Mouse (Mus musculus) neural tube, embryonic 14.5 days (tissue): ENCODE data around the gene Tbc1d30. TPM values are rescaled to one million over a fixed set of nuclear protein-coding genes. Genes with fewer than 3 reads are reported as not detected.

Source experiments
- ATAC-seq: fragments of 200-750 bp; cut with Nextera tagmentation; 2 replicates; pipeline ENCODE4 v1.8.0; 2017; ENCODE audit warnings: low read depth, mild to moderate bottlenecking, moderate TSS enrichment, moderate library complexity
- H3K27ac ChIP-seq: fragments of 300-500 bp; sonication (generic); 2 replicates; pipeline ENCODE4 v1.5.1; 2014; ENCODE audit warnings: low read depth, mild to moderate bottlenecking, control low read depth, low read length, moderate library complexity, mixed read lengths
- H3K27me3 ChIP-seq: fragments of 300-500 bp; sonication (generic); 2 replicates; pipeline ENCODE4 v1.6.1; 2014; ENCODE audit warnings: low read length; ENCODE audit not compliant: control insufficient read depth, insufficient read depth
- H3K36me3 ChIP-seq: fragments of 300-500 bp; sonication (generic); 2 replicates; pipeline ENCODE4 v1.6.1; 2014; ENCODE audit warnings: low read length, mixed read lengths; ENCODE audit not compliant: control insufficient read depth, insufficient read depth
- H3K4me1 ChIP-seq: fragments of 300-500 bp; sonication (generic); 2 replicates; pipeline ENCODE4 v1.6.1; 2014; ENCODE audit warnings: low read length; ENCODE audit not compliant: control insufficient read depth, insufficient read depth
- H3K4me2 ChIP-seq: fragments of 300-500 bp; sonication (generic); 2 replicates; pipeline ENCODE4 v1.6.1; 2014; ENCODE audit warnings: mild to moderate bottlenecking, low read depth, low read length, control low read depth
- H3K4me3 ChIP-seq: fragments of 300-500 bp; sonication (generic); 2 replicates; pipeline ENCODE4 v1.5.1; 2014; ENCODE audit warnings: low read depth, low read length, control low read depth, mixed read lengths
- H3K9ac ChIP-seq: fragments of 300-500 bp; sonication (generic); replicated peaks from 2 replicates; pipeline ENCODE4 v1.6.1; 2014; ENCODE audit warnings: low read depth, mild to moderate bottlenecking, control low read depth, low read length, mixed read lengths
- H3K9me3 ChIP-seq: fragments of 300-500 bp; sonication (generic); 2 replicates; pipeline ENCODE4 v1.6.1; 2016; ENCODE audit warnings: low read length; ENCODE audit not compliant: control insufficient read depth
- WGBS: fragments of 180-500 bp; shearing (Covaris S2); extraction: QIAGEN DNeasy Blood & Tissue Kit; methylation state at CpG from one replicate; pipeline ENCODE4 v1.1.7; 2014; 5-methylcytosine and 5-hydroxymethylcytosine counted together
- polyA plus RNA-seq: library from polyadenylated mRNA; unstranded; fragments of >200 nt; fragmentation: Nextera tagmentation; extraction: Ambion mirVana; gene quantifications from 2 replicates; pipeline ENCODE4 v1.2.1, GENCODE M21; 2014

The Tbc1d30 gene
- polyA plus RNA-seq, 1 experiment from 2014 or later: 31.4 TPM

GRCm38 (mm10) chr10:121238551-121238950 lies 112.5 kb downstream of the Tbc1d30 start:
- no peak overlapping the region for H3K4me2 ChIP-seq
- H3K36me3 ChIP-seq: no peaks in the 10 kb centered on the region
- H3K9me3 ChIP-seq: no peaks in the 10 kb centered on the region
- H3K4me1 ChIP-seq: no peaks in the 10 kb centered on the region
- H3K27ac ChIP-seq: no peak overlapping the region
- 50% methylated on average over 16 of the region's 16 CpGs for WGBS
- no peak overlapping the region for H3K9ac ChIP-seq
- no peaks in the 10 kb centered on the region for H3K27me3 ChIP-seq
- no peak for ATAC-seq
- H3K4me3 ChIP-seq: no peak overlapping the region

GRCm38 (mm10) chr10:121237377-121237776 lies 113.7 kb downstream of the Tbc1d30 start:
- H3K9ac ChIP-seq: no peak overlapping the region
- no peaks in the 10 kb centered on the region for H3K4me1 ChIP-seq
- no peaks in the 10 kb centered on the region for H3K9me3 ChIP-seq
- H3K4me3 ChIP-seq: no peak overlapping the region
- no peaks in the 10 kb centered on the region for H3K36me3 ChIP-seq
- H3K27ac ChIP-seq: no peak overlapping the region
- no peak for ATAC-seq
- no peak overlapping the region for H3K4me2 ChIP-seq
- 81% methylated on average over 5 of the region's 5 CpGs for WGBS
- H3K27me3 ChIP-seq: no peaks in the 10 kb centered on the region

DNA sequence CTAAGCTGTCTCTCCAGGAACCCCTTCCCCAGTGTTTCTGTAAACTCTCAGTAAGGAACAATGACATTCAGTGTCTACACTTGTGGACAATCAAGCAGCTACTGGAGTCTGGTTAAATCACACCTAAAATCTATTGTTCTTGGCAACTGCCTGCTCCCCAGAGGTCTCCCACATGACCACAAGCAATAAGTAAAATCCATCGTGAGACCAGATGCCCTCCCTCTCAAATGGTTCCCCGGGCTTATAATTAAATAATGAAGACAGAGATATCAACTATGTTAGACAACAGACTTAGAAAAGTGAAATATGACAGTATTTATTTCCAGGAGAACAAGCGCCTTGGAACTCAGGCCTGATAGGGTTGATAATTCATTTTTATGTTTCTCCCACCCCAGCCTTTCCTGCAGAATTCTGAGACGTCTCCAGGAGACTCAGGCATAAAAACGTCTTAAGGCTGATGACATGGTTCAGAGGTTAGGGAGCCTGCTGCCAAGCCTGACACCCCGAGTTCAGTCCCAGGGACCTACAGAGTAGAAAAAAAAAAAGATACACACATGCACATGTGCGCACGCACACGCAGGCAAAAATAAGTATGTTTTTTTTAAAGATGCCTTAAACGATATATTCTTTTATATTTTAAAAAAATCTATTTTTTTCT lies 115.8 kb downstream of the Tbc1d30 start:
- no peaks in the 10 kb centered on the region for H3K36me3 ChIP-seq
- no peak overlapping the region for H3K4me3 ChIP-seq
- H3K4me1 ChIP-seq: no peaks in the 10 kb centered on the region
- H3K9ac ChIP-seq: no peak overlapping the region
- no peak for ATAC-seq
- 57% methylated on average over 10 of the region's 10 CpGs for WGBS
- no peak overlapping the region for H3K27ac ChIP-seq
- H3K9me3 ChIP-seq: no peaks in the 10 kb centered on the region
- no peak overlapping the region for H3K4me2 ChIP-seq
- no peaks in the 10 kb centered on the region for H3K27me3 ChIP-seq

- no peaks in the 10 kb centered on the region for H3K4me1 ChIP-seq
- no peak for ATAC-seq
- no peaks in the 10 kb centered on the region for H3K36me3 ChIP-seq
- H3K9me3 ChIP-seq: no peaks in the 10 kb centered on the region
- no peak overlapping the region for H3K4me3 ChIP-seq
- H3K4me2 ChIP-seq: no peak overlapping the region
- H3K27me3 ChIP-seq: no peaks in the 10 kb centered on the region
- no peak overlapping the region for H3K27ac ChIP-seq
- WGBS: 63% methylated on average over 3 of the region's 3 CpGs
- no peak overlapping the region for H3K9ac ChIP-seq
Observed at GRCm38 (mm10) chr10:121234476-121234875, 116.6 kb downstream of the Tbc1d30 start.

GRCm38 (mm10) chr10:121228422-121228953 lies 122.6 kb downstream of the Tbc1d30 start:
- no peak for ATAC-seq
- H3K9ac ChIP-seq: no peak overlapping the region
- H3K4me1 ChIP-seq: no peaks in the 10 kb centered on the region
- no peaks in the 10 kb centered on the region for H3K27me3 ChIP-seq
- no peak overlapping the region for H3K27ac ChIP-seq
- H3K4me3 ChIP-seq: no peak overlapping the region
- H3K9me3 ChIP-seq: no peaks in the 10 kb centered on the region
- no peaks in the 10 kb centered on the region for H3K36me3 ChIP-seq
- WGBS: 75% methylated on average over 15 of the region's 15 CpGs
- H3K4me2 ChIP-seq: no peak overlapping the region

DNA sequence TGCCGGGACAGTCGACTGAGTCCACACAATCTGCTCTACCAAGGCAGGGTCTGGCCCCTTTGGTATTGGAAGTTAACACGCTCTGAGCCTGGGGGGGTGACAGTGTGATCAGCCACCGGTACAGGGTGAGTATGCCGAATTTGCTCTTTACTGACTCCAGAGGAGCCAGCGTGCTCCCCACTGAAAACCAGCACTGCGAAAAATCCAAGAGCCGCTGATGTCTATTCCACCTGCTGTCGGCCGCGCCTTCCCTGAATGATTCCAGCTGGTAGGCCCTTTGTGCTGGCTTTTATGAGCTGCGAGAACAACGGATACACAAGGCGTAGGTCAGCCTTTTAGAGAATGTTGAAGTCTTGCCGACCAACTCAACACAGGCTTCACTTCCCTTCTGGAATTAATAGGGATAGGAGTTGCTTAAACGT lies 123.1 kb downstream of the Tbc1d30 start:
- no peak for ATAC-seq
- Histone ChIP-seq H3K4me1 (no peaks in the 10 kb centered on the region), H3K4me3 (no peak overlapping the region), H3K4me2 (no peak overlapping the region), H3K9ac (no peak overlapping the region), H3K27ac (no peak overlapping the region), H3K36me3 (no peaks in the 10 kb centered on the region), H3K9me3 (no peaks in the 10 kb centered on the region), H3K27me3 (no peaks in the 10 kb centered on the region)
- 39% methylated on average over 16 of the region's 16 CpGs for WGBS

GRCm38 (mm10) chr10:121227403-121227802 lies 123.7 kb downstream of the Tbc1d30 start:
- H3K4me1 ChIP-seq: no peaks in the 10 kb centered on the region
- no peaks in the 10 kb centered on the region for H3K36me3 ChIP-seq
- no peak overlapping the region for H3K4me2 ChIP-seq
- H3K27me3 ChIP-seq: no peaks in the 10 kb centered on the region
- H3K9me3 ChIP-seq: no peaks in the 10 kb centered on the region
- H3K4me3 ChIP-seq: no peak overlapping the region
- no peak for ATAC-seq
- no peak overlapping the region for H3K27ac ChIP-seq
- H3K9ac ChIP-seq: no peak overlapping the region
- 74% methylated on average over 5 of the region's 5 CpGs for WGBS

DNA sequence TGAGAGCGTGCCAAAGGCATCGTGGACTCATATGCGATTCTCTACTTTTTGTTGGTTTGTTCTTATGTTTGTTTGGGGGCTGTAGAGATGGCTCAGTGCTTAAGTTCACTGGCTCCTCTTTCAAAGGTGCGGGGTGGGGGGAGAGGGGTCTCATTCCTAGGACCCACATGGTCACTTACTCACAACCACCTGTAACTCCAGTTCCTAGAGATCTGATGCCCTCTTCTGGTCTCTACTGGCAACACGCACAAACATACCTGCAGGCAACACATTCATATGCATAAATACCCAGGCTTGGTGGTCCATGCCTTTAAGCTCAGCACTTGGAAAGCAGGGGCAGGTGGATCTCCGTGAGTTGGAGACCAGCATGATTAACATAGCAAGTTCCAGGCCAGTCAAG lies 125.4 kb downstream of the Tbc1d30 start:
- Histone ChIP-seq H3K4me2 (no peak overlapping the region), H3K27ac (no peak overlapping the region), H3K9ac (no peak overlapping the region), H3K4me3 (no peak overlapping the region), H3K36me3 (no peaks in the 10 kb centered on the region), H3K4me1 (no peaks in the 10 kb centered on the region), H3K27me3 (no peaks in the 10 kb centered on the region), H3K9me3 (no peaks in the 10 kb centered on the region)
- ATAC-seq: no peak
- WGBS: 83% methylated on average over 6 of the region's 6 CpGs

GRCm38 (mm10) chr10:121222881-121223280 lies 128.2 kb downstream of the Tbc1d30 start:
- Histone ChIP-seq H3K4me3 (no peak overlapping the region), H3K4me2 (no peak overlapping the region), H3K27ac (no peak overlapping the region), H3K36me3 (no peaks in the 10 kb centered on the region), H3K9ac (no peak overlapping the region), H3K27me3 (no peaks in the 10 kb centered on the region), H3K9me3 (no peaks in the 10 kb centered on the region), H3K4me1 (no peaks in the 10 kb centered on the region)
- WGBS: 93% methylated on average over 4 of the region's 4 CpGs
- ATAC-seq: no peak
